Mouse (Mus musculus) urinary bladder, postnatal 25 days (tissue): ENCODE results near the gene Zfp503.

ENCODE experiments used
- DNase-seq: peaks from one replicate; pipeline ENCODE4 v3.0.0; 2022; ENCODE audit warnings: low spot score

The Zfp503 gene

DNA sequence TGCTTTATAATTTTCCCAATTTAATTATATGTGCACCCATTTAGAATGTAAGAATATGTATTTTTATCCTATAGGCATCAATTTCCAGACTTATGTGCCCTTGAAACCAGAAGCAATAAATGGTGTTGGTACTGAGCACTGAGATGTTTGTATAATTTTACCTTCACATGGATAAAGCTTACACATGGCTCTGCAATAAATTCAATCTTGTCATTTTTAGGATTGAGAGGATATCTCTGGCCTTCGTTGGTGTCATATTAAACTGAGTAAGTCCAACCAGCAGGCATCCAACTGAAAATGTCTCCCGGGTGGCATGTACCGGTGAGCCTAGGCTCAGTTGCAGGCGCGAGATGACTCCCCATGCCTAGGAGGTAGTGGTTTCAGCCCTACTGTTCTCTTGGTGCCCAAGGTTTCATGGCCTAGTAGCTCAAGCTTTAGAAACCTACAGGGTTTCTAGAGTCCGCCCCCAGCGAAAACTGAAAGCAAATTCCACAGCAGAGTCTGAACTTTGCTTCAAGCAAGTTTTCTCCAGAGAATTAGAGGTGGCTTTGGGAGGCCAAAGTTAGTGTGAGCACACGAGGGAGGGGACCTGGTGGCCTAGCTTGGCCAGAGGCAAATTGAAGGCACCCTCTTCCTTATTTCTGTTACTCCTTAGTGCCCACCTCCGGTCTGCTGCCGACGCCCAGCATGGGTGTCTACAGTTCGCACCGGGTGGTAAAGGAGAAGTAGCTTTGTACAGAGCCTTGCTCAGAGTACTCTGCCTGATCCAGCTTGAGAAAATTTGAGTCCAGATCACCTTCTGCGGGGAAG lies 4.1 kb upstream of the Zfp503 start:
- DNase-seq: no peak

DNA sequence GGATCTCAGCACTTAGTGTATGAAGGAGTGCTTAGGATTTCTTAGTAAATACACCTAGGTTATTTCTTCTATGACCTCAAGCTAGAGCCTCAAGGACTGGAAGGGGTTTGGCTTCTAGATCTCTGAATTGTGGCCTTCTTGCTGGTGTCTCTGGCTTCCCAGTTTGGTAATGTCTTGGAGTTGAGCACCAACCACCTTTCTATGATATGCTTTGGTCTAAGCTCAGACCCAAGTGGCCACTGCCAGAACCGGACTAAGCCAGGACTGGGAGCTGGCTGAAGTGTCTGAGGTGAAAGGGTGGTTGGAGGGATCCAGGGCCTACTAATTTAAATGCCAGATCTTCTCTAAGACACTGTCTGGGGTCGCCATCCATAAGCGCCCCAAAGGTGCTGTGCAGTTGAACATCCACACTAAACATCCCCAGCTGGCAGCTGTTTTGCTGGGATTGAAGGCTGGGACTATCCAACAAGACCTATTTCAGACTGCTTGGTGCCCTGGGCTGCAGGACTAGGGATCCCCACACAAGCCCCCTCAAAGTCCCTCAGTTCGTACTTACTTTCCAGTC lies 3.0 kb upstream of the Zfp503 start:
- no peak for DNase-seq

DNA sequence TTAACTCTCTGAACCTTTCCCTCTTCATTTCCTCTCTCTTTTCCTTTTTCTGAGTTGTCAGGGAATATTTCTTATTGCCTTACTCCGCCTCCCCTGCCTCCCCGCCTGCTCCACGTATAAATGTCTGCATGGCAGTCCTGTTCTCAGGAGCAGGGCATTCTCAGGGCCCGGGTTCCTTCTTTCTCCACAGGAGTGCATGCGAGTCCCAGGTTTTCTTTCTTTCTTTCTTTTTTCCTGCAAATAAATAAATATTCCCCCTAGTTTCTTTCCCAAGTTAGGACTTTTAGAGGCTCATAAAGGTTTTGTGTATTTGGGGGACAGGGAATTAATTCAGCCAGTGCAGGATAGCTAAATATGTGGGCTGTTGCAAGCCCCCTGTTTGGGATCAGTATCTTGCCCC lies 2.5 kb upstream of the Zfp503 start:
- DNase-seq: no peak

DNA sequence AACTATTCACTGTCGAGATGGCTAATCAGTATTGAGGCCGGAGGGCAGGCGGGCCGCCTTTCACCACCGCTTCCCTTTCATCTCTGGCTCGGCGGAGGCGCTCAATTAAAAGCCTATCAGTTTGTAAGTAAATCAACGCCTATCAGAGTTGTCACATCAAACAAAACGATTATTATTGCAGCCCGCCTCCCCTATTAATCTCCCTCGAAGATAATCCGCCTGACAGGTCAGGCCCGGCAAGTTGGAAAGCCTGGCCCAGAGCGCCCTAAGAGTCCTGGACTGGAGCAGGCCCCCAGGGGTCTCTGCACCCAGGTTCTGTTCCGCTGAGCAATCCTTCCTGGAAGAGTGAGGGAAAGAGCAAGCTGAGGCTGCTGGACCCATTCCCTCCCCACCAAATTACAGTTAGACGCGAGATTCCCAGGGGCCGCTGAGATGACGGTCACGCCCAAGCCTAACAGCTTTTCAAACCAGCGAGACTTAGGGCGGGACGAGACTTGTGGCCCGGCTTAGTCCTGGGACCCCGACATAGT lies 1.9 kb upstream of the Zfp503 start:
- DNase-seq: peak; percentile 33

DNA sequence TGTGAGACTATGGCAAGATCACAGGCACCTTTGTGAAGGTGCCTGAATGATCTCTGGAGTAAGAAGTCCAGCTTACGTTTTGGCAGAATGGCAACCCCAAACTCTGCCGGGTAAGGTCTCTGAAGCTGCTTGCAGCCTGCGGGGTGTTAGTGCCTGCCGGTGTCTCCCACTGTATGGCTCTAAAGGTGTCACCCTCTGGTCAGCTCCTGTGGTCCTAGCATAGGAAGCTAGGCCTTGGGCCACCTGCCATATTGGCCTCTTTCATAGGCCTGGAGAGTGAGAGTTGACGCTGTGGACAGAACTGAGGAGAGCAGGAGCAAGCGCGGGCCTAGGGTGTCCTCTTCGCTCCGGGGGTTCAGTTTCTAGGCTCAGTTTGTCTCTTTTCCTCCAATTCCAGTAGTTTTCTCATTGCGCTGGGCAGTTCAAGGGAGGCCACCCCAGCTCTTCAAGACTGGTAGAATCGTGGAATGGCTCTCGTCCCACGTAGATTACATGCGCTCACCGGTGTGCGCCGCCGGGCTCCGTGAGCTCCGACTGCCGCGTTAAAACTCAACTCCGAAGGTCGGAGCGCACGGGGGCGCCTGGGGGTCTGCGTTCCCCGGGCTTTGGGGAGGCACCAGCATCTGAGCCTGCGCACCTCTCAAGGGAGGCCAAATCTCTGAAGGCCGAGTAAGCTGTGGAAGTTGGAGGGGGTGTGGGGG lies 1.1 kb upstream of the Zfp503 start:
- DNase-seq: peak; percentile 22

DNA sequence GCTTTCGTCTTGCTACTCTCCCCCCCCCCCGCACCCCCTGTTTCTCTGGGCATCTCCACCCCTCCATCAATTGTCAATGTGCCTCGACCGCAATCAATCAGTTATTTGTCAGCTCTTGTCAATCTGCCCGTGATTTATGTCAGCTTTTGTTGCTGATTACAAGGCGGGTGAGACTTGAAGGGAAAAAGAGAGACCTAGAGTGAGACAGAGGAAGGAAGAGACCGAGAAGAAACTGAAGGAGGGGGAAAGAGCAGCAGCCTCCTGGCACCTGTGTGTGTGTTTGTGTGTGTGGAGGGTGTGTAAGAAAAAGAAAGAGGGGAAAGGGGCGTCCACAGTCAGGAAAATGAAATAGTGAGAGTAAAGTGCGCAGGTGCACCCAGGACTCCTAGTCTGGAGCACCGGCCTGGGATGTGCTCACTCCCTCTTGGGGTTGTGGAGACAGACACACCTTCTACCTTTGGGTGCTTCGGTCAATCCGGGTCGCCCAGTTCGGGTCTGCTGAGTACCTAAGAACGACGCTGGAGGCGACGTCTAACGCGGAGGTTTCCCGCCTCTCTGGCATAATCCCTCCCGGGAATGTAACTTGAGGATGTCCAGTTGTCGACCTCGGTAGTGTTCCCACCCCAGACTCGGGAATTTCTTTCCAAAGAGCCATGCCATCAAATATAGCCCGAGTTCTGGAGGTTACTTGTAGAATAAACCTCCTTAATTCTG lies 667 bp downstream of the Zfp503 start:
- DNase-seq: peak; percentile 40

DNA sequence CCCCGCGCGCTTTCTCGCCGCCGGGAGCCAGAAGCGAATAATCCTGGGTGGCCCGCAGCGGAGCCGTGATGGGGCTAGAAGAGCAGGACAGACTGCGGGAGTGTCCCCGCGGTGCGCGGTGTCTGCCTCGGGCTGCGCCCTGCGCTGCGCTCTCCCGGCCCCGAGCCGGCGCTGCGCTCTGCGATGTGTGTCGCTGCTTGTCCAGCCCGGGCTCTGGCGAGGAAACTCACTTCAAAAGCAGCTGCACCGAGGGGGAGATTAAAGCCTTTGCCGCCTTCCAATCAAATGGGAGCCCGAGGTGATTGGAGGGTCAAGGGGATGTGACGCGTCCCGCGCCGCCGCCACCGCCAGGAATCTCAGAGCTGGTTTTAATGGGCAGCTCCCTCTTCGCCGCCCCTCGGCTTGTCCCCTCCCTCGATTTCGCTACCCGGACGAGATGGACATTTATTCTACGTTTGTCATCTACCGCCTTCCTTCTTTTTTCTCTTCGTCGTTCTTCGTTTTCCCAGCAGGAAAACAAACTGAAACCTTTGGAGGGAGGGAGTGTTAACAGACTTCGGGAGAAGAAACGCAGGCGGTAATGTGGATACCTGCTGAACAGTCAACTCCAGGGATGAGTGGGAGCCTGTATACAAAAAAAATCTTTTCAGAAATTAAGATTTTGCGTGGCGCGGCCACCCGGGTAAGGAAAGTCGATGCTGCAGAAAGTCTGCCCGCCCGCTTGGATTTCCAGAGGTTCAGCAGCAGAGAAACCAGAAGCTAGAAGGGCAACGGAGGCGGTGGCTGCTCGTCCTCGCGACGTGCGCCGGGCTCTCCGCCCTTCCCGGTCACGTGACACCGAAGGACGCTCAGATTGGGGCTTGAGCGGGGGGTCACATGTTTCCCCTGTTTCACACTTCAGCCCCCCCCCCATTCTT lies 1.5 kb downstream of the Zfp503 start:
- DNase-seq: peak; percentile 82

DNA sequence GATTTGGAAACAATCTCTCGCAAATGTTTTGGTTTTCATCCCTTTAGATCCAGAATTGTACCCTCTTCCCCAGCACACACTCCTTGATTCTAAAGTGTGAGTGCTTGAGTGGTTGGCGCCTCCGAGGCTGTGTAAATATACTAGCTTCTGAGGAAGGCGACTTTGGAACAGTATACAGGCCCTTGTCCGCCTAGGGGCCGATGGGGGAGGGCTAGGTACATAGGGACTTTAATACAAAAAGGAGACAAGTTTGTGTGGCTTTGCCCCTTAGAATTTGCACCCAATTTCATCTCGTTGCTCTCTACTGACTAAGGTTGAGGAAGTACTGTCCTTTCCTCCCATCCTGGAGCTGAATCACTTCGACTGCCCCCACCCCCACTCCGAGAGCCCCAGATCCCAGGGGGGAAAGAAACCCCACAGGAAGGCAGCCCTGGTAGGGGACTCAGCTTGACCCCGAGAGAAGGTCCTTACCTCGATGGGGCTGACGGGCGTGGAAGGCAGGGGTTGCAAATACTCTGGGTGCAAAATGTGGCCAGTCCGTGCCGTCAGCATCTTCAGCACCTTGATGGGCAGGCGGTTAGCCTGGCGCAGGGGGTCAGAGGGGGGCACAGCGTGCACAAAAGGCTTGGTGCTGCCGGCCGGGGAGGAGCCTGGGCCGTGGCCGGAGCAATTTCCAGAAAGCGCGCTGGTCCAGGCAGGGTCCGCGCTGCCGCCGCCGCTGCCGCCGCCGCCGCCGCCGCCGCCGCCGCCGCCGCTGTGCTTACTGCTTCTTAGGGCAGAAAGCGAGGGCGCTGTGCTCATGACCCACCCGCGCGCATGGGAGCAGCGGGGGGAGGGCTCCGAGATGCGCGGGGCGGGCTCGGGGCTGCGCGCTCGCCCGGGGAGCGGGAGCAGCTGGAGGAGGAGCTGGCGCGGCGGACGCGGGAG lies 2.4 kb downstream of the Zfp503 start:
- DNase-seq: peak; percentile 23

DNA sequence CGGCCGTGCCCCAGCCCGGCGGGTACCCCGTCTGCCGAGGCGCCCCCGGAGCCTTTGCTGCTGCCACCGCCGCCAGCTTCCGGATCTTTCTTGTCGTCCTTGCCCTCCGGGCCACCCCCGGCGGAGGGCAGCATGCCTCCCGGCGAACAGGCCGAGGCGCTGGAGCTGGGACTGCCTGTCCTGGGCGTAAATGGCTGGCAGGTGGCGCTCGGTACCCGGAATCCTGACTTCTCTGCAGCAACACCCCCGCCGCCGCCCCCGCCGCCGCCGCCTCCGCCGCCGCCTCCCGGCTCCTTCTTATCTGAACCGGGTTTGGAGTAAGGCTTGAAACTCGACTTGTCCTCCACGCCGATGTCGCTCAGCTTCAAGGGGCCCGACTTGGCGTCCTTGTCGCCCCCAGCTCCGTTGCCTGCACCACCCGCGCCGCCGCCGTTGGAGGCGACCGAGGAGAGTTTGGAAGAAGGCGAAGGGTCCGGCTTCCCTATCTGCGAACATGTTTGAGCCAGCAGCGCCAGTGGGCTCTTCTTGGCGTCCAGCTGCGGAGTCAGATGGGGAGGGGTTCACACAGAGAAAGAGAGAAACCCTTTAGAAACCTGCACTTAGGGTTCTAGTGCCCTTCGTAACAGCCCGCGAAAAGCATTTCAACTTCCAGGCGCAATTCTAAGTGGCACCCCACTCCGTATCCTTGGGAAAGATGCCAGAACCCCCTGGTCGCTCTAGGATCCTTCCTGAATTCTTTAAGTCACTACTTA lies 3.2 kb downstream of the Zfp503 start:
- peak; percentile 78 for DNase-seq

DNA sequence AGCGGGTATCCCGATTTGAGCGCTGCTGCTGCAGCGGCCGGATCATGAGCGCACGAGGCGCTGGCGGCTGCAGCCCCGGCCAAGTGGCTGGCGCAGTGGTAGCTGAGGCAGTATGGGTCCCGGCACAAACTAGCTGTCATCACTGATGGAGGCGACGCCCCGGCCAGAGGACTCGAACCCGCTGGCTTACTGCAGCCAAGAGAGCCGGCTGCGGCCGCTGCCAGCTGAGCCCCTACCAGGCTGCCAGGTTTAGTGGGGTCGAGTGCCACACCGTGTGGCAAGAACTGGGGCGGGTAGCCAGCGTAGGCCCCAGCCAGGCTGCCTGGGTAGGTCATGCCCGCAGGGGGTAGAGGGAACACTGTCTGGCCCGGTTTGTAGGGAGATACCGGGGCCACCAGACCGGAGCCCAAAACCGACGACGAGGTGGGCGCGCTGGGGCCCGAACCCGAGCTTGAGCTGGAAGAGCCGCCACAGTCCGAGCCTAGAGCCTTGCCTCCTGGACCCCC lies 3.9 kb downstream of the Zfp503 start:
- DNase-seq: no peak

DNA sequence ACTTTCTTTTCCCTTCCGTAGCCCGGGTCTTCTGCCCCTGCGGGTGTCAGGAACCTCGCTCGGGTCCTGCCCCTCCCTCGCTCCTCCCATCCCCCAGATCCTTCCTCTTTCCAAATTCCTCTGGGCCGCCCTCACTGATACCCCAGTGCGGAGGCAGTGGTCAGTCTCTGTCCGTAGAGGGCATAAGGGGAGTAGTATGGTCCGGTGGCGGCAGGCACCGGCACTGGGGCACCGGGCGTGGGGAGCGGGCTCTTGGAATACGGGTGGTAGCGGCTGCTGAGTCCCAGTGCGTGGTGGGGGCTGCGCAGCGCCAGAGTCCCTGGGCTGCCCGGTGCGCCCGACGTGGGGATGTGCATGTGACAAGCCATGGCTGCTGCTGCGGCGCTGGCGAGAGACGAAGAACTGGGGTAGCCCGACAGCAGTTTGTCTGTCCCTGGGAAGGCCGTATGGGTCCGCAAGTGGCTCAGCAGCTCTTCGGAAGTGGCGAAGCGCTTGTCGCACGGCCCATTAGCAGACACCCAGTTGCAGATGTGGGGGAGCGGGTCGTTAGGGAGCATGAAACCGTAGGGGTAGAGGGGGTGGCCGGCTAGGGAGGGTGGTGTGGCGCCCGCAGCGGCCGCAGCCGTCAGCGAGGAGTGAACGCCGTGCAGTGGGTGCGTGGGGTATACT lies 4.5 kb downstream of the Zfp503 start:
- peak; percentile 22 for DNase-seq

DNA sequence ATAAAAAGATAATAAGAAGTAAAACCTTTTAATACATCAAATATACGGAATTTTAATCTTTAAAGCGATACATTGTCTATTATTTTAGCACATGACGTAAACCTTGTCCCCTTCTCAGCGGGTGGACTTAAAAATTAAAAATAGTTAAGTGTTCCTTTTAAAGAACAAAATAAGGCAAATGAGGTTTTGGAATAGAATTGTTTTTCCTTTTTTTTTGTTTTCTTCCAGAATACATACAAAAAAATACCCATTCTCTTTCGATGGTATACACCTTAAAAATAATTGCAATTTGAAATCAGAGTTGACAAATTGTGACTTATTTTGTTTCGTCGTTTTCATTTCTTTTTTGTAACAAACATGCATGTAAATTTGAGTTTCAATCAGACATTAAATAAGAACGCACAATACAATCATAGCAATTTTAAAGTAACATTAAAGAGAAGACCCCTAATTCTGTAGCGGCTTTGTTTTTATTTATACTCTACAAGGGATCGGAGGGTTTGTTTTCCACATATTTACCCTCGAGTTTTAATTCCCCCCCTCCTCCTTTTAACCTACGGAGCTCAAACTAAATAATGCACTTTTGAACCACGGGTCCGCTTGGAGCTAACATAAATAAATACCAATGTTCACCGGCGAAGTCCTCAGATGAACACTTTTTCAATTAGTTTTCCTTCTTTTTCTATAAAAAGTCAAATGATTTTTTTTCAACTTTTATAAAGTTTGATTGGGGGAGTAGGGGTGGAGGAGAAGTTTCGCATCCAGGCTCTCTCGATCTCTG lies 5.3 kb downstream of the Zfp503 start:
- no peak for DNase-seq

DNA sequence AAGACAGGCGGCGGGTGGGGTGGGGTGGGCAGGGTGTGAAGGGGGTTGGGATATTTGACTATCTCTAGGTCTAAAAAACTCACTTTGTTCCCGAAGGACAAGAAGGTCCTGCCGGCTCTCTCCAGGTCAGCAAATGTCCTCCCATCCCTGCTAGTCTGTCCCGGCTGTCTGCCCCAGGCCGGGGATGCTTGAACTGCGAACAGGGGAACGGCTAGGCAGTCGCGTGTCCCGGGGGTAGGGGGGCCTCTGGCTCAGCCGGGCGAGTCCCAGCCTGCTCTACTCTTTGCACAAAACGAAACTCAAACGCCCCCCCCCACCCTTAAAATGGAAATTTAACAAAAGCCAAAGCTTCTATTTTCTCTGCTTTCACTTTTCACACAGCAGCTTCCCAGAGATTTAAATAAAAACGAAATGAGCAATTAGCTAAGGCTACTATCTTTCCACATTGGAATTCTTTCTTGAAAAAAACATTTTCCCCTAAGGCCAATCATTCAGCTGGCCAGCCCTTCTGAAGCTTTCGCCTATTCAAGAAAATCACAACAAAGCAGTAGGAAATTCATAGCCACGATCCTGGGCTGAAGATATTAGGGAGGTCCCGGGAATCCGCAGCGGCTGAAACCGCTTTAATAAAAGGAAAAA lies 6.0 kb downstream of the Zfp503 start:
- DNase-seq: no peak

DNA sequence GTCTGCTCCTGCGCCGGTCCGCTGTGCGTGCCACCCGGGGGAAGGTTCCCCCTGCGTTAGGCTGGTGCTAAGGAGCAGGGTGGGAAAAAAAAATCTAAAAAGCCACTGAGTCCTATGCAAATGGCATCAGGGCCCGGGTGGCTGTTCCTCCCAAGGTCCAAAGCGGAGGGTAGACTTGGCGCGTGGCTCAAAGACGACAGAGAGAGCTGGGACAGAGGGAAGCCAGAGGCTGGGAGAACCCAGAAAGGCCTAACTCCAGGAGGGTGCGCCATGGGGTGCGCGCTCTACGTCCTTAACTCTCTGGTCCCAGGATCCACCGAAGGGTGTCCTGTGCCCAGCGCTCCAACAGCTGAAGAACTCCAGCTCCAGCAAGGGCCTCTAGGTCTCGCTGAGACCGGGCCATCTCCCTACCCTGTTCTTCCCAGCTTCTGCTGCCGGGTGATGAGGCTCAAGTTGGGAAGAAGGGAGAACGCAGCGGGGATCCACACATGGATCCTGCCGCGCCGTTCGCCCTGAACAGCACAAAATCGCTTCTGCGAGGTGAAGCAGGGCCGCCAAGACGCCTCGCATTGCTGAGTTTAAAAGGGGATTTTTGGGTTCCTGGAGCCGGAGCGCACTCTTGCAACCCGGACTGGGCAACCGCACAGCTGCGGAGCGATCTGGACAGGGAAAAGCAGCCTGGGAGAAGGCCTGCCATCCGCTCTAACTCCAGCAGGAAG lies 6.7 kb downstream of the Zfp503 start:
- DNase-seq: peak; percentile 26

DNA sequence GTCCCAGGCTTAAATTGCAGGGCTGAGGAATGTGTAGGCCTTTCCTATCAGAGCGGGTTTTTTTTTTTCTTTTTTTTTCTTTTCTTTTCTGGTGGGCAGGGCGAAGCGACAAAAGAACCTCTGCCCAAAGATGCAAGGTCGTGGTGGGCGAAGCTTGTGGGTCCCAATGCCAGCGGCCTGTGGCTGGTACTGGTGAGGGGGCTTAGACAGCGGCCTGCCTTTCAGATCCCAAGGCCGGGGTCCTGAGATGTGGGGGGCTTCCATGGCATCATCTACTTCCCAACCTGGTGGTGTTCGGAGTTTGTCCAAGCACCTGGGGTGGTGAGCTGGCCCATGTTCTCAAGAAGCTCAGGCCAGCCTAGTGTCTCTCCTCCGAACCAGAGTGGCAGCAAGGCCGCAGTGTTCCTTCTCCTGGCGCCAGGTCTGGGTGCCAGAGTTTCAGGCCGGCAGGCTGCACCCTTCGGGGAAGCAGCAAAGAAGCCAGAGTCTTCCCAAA lies 7.3 kb downstream of the Zfp503 start:
- peak; percentile 11 for DNase-seq

DNA sequence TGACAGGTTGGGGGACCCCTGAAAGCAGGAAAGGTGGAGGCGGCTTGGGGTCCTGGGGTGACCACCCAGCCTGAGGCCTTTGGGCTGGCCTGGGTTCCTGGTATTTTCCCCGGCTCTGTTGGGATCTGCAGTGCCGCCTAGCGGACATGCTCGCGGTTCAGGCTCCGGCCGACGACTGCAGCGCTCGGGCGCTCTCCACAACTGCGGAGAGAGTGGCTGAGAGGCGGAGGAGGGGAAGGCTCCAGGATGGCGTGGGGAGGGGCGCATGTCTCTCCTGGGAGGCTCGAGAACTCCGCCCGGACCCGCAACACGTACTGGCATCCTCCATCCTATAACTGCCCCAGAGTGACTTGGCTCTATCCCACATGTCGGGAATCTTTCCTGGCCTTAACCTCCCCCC lies 7.9 kb downstream of the Zfp503 start:
- peak; percentile 78 for DNase-seq
